Mouse (Mus musculus): ENCODE data around the gene Gdpd3. TPM values are rescaled to one million over a fixed set of nuclear protein-coding genes. Genes with fewer than 3 reads are reported as not detected.
"Not testable (repeated sequence)": the region's sequence is repeated elsewhere in the genome, so short reads cannot be mapped to it uniquely, and the experiment has no call there.

Gene Gdpd3
- polyA plus RNA-seq (2015; fragmentation: Nextera tagmentation; extraction: Ambion mirVana), result 3.7 and 6.4 TPM in 2 replicates

DNA sequence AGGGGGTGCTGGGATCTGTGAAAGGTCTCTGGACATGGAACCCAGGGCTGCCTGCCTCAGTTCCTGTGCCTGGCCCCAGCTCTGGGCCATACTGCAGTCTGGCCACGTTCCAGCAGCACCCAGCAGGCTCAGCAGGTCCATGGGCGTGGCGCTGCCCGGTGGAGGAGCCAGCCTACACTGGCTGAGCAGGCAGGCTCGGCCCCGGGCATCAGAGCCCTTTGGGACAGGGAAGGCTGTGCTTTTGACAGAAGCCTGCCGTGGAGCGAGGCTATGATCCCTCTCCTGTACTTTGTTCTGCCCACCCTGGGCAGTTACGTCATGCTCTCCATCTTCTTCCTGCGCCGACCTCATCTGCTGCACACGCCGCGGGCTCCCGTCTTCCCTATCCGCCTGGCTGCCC, at the start of gene Gdpd3:
Gdpd3 (plus strand) TSS at position 134 of the 400 bp plus-strand sequence.
- Histone ChIP-seq H3K27ac (no peak within 1 kb of the TSS; the same call in 1 of the 2 replicates), H3K9me3 (replicated peaks; ENCODE audit: low read length) (no peaks in the 10 kb centered on the region), H3K4me2 (ENCODE audit: low read length) (no peak within 1 kb of the TSS), H3K4me3 (replicated peaks; ENCODE audit: low read depth, low read length) (no peak within 1 kb of the TSS), H3K9ac (ENCODE audit: low read depth, low read length) (0 out of 2 replicates have a peak within 1 kb of the TSS, but pooled peaks have one; percentile 4), H3K36me3 (ENCODE audit: insufficient read depth, low read length) (peaks cover 77% of the 10 kb centered on the region), H3K4me1 (replicated peaks; ENCODE audit: insufficient read depth, low read length) (0 out of 2 replicates have a peak, but pooled peaks cover 3% of the 10 kb centered on the region), H3K27me3 (ENCODE audit: insufficient read depth, low read length) (no peaks in the 10 kb centered on the region)
- no peak for TF ChIP-seq CTCF (IDR thresholded peaks at IDR 0.05; ENCODE audit: low read depth)
- ATAC-seq (replicated peaks; ENCODE audit: low FRiP score, low read depth) (peak; percentile 33; the same call in 1 of the 2 replicates), DNase-seq (ENCODE audit: low spot score) (no peak)
- 83% methylated on average over 16 of the region's 16 CpGs for WGBS

DNA sequence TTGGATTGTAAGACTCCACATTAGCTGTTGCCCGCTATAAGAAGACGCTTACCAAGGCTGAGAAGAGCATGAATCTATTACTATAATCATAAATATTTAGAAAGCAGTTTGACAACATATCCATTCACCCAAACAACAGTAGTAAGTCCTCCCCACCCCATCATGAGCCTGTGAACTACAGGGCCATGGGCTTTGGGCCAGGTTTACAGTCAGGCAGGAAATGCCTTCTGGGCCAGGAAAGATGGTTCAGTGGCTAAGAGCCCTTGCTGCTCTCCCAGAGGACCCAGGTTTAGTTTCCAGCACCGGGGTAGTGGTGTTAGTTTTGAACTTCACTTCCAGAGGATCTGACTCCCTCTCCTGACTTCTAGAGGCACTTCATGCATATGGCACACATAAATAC, 48.6 kb upstream of the Gdpd3 start:
- no peaks in the 10 kb centered on the region for H3K36me3 ChIP-seq (ENCODE audit: insufficient read depth, low read length)
- H3K9me3 ChIP-seq (replicated peaks; ENCODE audit: low read length), result no peaks in the 10 kb centered on the region
- TF ChIP-seq CTCF (IDR thresholded peaks at IDR 0.05; ENCODE audit: low read depth), result no peak
- no peaks in the 10 kb centered on the region for H3K4me1 ChIP-seq (replicated peaks; ENCODE audit: insufficient read depth, low read length)
- no peaks in the 10 kb centered on the region for H3K27me3 ChIP-seq (ENCODE audit: insufficient read depth, low read length)
- no peak overlapping the region for H3K9ac ChIP-seq (ENCODE audit: low read depth, low read length)
- no peak overlapping the region for H3K4me3 ChIP-seq (replicated peaks; ENCODE audit: low read depth, low read length)
- H3K27ac ChIP-seq, result no peak overlapping the region
- DNase-seq (ENCODE audit: low spot score), result no peak
- 82% methylated on average over 3 of the region's 3 CpGs for WGBS
- H3K4me2 ChIP-seq (ENCODE audit: low read length), result no peak overlapping the region
- ATAC-seq (replicated peaks; ENCODE audit: low FRiP score, low read depth), result no peak

DNA sequence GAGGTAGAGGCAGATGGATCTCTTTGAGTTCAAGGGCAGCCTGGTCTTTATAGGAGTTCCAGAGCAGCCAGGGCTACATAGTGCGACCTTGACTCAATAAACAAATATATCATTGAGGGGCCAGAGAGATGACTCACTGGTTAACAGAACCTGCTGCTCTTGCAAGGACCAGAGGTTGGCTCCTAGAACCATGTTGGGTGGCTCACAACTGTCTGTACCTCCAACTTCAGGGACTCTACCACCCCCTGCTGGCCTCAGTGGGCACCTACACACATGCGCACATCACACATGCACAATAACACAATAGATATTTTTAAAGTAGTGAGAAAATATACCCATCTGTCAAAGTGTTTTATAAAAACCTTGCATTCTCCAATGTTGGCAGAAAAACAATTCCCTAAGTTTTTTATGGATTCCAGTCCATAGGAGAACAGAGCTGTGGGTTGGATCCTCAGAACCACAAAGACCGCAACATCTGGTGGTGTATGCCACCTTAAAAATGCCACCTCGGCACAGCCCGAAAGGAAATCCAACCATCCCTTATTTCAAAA, 47.3 kb upstream of the Gdpd3 start:
- no peaks in the 10 kb centered on the region for H3K27me3 ChIP-seq (ENCODE audit: insufficient read depth, low read length)
- H3K9me3 ChIP-seq (replicated peaks; ENCODE audit: low read length), result no peaks in the 10 kb centered on the region

GRCm38 (mm10) chr7:126721635-126722034, 44.5 kb upstream of the Gdpd3 start:
- Histone ChIP-seq H3K27me3 (ENCODE audit: insufficient read depth, low read length) (no peaks in the 10 kb centered on the region), H3K4me3 (replicated peaks; ENCODE audit: low read depth, low read length) (no peak overlapping the region), H3K9me3 (replicated peaks; ENCODE audit: low read length) (no peaks in the 10 kb centered on the region), H3K36me3 (ENCODE audit: insufficient read depth, low read length) (no peaks in the 10 kb centered on the region), H3K27ac (no peak overlapping the region), H3K4me1 (replicated peaks; ENCODE audit: insufficient read depth, low read length) (no peaks in the 10 kb centered on the region), H3K4me2 (ENCODE audit: low read length) (no peak overlapping the region), H3K9ac (ENCODE audit: low read depth, low read length) (no peak overlapping the region)
- DNase-seq (ENCODE audit: low spot score) (no peak), ATAC-seq (replicated peaks; ENCODE audit: low FRiP score, low read depth) (no peak)
- WGBS, result 96% methylated on average over 13 of the region's 13 CpGs
- no peak for TF ChIP-seq CTCF (IDR thresholded peaks at IDR 0.05; ENCODE audit: low read depth)

More for the DNA sequence above, 47.3 kb upstream of the Gdpd3 start:
- H3K4me1 ChIP-seq (replicated peaks; ENCODE audit: insufficient read depth, low read length), result no peaks in the 10 kb centered on the region
- no peak overlapping the region for H3K4me2 ChIP-seq (ENCODE audit: low read length)
- peak; percentile 16; the same call in 1 of the 2 replicates for TF ChIP-seq CTCF (IDR thresholded peaks at IDR 0.05; ENCODE audit: low read depth)
- WGBS, result 95% methylated on average over 5 of the region's 5 CpGs
- ATAC-seq (replicated peaks; ENCODE audit: low FRiP score, low read depth) (no peak), DNase-seq (ENCODE audit: low spot score) (no peak)
- H3K36me3 ChIP-seq (ENCODE audit: insufficient read depth, low read length), result no peaks in the 10 kb centered on the region
- H3K9ac ChIP-seq (ENCODE audit: low read depth, low read length), result no peak overlapping the region
- H3K27ac ChIP-seq, result no peak overlapping the region
- no peak overlapping the region for H3K4me3 ChIP-seq (replicated peaks; ENCODE audit: low read depth, low read length)

- Histone ChIP-seq H3K4me3 (replicated peaks; ENCODE audit: low read depth, low read length) (no peak overlapping the region), H3K4me2 (ENCODE audit: low read length) (no peak overlapping the region), H3K9me3 (replicated peaks; ENCODE audit: low read length) (no peaks in the 10 kb centered on the region), H3K36me3 (ENCODE audit: insufficient read depth, low read length) (no peaks in the 10 kb centered on the region), H3K9ac (ENCODE audit: low read depth, low read length) (no peak overlapping the region), H3K4me1 (replicated peaks; ENCODE audit: insufficient read depth, low read length) (no peaks in the 10 kb centered on the region), H3K27ac (no peak overlapping the region), H3K27me3 (ENCODE audit: insufficient read depth, low read length) (no peaks in the 10 kb centered on the region)
- no peak for ATAC-seq (replicated peaks; ENCODE audit: low FRiP score, low read depth)
- no peak for TF ChIP-seq CTCF (IDR thresholded peaks at IDR 0.05; ENCODE audit: low read depth)
- no peak for DNase-seq (ENCODE audit: low spot score)
- 80% methylated on average over 3 of the region's 3 CpGs for WGBS
Observed at GRCm38 (mm10) chr7:126725077-126725476, 41.1 kb upstream of the Gdpd3 start.

DNA sequence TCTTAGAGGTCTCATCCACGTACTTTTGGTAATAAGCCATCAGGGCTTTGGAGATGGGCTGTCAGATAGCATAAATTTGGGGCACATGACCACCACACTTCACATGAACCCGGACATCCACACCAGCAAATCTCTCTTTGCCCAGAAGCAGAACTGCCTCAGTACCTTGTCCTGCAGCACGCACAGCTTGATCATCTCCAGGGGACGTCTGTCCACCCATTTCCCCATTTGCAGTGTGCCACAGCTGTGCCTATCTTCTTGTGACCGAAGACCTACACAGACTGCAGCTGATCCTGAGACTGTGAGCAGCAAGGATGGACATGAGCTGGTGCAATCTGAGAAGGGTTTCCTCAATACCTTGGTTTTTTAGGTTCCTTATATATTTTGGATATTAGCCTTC, 40.5 kb upstream of the Gdpd3 start:
- H3K36me3 ChIP-seq (ENCODE audit: insufficient read depth, low read length), result no peaks in the 10 kb centered on the region
- no peak overlapping the region for H3K4me3 ChIP-seq (replicated peaks; ENCODE audit: low read depth, low read length)
- H3K4me2 ChIP-seq (ENCODE audit: low read length), result no peak overlapping the region
- H3K27me3 ChIP-seq (ENCODE audit: insufficient read depth, low read length), result no peaks in the 10 kb centered on the region
- no peaks in the 10 kb centered on the region for H3K9me3 ChIP-seq (replicated peaks; ENCODE audit: low read length)
- no peak for TF ChIP-seq CTCF (IDR thresholded peaks at IDR 0.05; ENCODE audit: low read depth)
- DNase-seq (ENCODE audit: low spot score) (no peak), ATAC-seq (replicated peaks; ENCODE audit: low FRiP score, low read depth) (no peak)
- WGBS, result 78% methylated on average over 5 of the region's 5 CpGs
- H3K4me1 ChIP-seq (replicated peaks; ENCODE audit: insufficient read depth, low read length), result no peaks in the 10 kb centered on the region
- H3K27ac ChIP-seq, result no peak overlapping the region
- no peak overlapping the region for H3K9ac ChIP-seq (ENCODE audit: low read depth, low read length)

DNA sequence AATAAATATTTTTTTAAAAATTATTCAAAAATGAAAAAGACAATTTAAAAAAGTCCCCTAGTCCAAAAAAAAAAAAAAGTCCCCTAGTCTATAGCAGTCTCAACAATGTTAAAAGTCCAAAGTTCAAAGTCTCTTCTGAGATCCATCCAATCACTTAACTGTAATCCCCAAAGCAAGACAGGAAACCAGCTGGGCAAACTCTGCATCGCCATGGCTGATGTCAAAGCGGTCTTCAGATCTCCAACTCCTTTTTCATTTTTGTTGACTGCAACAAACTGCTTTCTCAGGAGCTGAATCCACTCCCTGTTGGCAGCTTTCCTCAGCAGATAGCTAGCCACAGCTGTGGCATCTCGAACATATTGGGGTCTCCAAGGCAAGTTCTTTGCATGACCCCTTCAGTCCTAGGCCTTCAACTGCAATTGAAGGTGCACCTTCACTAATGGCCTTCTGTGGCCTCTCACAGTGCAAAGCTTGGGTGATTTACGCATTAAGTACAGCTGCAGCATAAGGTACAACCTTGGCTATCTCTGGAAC, 35.8 kb upstream of the Gdpd3 start:
- not testable (repeated sequence) for H3K9ac ChIP-seq (ENCODE audit: low read depth, low read length); H3K4me1 ChIP-seq (replicated peaks; ENCODE audit: insufficient read depth, low read length); H3K36me3 ChIP-seq (ENCODE audit: insufficient read depth, low read length); DNase-seq (ENCODE audit: low spot score); H3K27me3 ChIP-seq (ENCODE audit: insufficient read depth, low read length); ATAC-seq (replicated peaks; ENCODE audit: low FRiP score, low read depth); H3K4me2 ChIP-seq (ENCODE audit: low read length); H3K27ac ChIP-seq; H3K9me3 ChIP-seq (replicated peaks; ENCODE audit: low read length); H3K4me3 ChIP-seq (replicated peaks; ENCODE audit: low read depth, low read length)
- WGBS, result 69% methylated on average over 4 of the region's 4 CpGs

Data from kidney, postnatal 0 days (tissue).